Mouse (Mus musculus): Measurements from ENCODE around the gene Bcas1. TPM values are rescaled to one million over a fixed set of nuclear protein-coding genes. Genes with fewer than 3 reads are reported as not detected.

The Bcas1 gene
- total RNA-seq, 2 experiments from 2014 or later: not detected

DNA sequence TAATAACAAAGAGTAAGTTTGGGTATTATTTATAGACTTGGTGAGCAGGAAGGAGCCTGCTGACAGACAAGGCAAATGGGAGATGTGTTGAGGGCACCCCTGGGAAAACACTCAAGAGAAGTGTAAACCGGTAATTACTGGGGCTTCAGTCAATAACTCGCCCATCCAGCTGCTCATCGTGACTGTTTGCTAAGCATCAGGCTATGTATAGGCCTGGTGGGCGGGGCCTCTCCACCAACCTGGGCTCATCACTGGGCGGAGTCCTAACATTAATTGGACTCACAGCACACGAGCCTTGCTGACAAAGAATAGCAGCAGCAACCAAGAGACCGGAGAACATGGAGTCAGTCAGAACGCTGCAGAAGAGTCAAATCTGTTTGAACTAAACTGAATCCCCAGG, 1.3 kb upstream of the Bcas1 start:
- no peak for ATAC-seq (replicated peaks; ENCODE audit: low FRiP score, low TSS enrichment, poor library complexity, severe bottlenecking)

DNA sequence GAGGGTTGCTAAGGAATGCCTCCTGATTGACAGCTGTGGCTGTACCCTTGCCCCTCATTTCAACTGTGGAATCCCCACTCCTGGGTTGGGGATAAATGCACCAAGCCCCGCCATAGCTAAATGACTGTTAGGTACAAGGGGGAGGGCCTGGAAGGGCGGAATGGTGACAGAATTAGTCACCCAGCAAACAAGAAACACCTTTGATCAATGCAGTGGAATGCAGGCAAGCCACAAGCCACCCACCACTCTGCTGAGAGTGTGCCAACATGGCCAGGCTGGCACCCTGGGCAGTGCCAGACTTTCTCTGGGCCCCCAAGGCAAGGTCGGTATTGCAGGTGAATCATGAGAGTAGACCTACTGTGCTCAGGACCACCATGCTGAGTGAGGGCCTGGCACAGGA, 3.5 kb downstream of the Bcas1 start:
- no peak for ATAC-seq (replicated peaks; ENCODE audit: low FRiP score, low TSS enrichment, poor library complexity, severe bottlenecking)

DNA sequence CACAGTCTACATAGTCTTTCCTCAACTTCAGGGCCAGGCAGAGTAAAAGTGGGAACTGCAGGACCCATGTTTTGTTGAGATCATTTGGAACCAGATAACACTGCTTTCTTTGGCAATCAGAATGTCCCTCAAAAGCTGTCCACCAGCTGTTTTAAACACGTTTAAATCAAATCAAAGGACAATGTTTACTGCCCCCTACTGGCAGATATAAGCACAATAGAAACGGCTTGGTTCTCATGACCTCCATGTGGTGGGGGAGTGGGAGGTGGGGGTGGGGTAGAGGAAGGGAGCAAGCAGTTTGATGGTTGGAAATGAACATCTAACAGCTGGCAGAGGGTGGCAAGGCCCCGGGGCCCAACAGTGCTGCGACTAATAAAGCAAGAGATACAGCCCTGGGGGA, 5.7 kb downstream of the Bcas1 start:
- ATAC-seq (replicated peaks; ENCODE audit: low FRiP score, low TSS enrichment, poor library complexity, severe bottlenecking): no peak

- ATAC-seq (replicated peaks; ENCODE audit: low FRiP score, low TSS enrichment, poor library complexity, severe bottlenecking): 0 out of 2 replicates have a peak, but pooled peaks have one; percentile 31
These were observed 8.9 kb downstream of the Bcas1 start for GRCm38 (mm10) chr2:170418748-170419147.

- ATAC-seq (replicated peaks; ENCODE audit: low FRiP score, low TSS enrichment, poor library complexity, severe bottlenecking): no peak
These were observed 16.0 kb downstream of the Bcas1 start for GRCm38 (mm10) chr2:170411490-170412168.

- ATAC-seq (replicated peaks; ENCODE audit: low FRiP score, low TSS enrichment, poor library complexity, severe bottlenecking): no peak
These were observed 16.8 kb downstream of the Bcas1 start for GRCm38 (mm10) chr2:170410677-170411489.

DNA sequence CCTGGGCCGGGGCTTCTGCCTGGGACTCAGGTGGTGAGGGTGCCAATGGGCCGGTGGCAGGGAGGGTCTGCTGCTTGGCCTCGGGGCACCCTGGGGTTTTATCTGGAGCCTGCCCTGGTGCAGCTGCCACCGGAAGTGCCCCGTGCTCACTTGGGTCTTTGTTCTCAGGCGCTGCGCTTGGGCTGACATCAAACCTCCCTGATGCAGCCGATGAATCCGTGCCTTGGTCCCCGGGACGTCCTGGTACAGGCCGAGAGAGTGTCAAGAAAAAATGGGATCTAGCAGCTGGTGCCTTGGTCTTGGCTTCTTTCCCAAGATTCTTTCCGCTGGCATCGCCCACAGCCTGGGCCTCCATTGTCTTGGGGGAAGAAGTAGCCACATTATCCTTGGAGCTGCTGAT, 21.2 kb downstream of the Bcas1 start:
- no peak for ATAC-seq (replicated peaks; ENCODE audit: low FRiP score, low TSS enrichment, poor library complexity, severe bottlenecking)

DNA sequence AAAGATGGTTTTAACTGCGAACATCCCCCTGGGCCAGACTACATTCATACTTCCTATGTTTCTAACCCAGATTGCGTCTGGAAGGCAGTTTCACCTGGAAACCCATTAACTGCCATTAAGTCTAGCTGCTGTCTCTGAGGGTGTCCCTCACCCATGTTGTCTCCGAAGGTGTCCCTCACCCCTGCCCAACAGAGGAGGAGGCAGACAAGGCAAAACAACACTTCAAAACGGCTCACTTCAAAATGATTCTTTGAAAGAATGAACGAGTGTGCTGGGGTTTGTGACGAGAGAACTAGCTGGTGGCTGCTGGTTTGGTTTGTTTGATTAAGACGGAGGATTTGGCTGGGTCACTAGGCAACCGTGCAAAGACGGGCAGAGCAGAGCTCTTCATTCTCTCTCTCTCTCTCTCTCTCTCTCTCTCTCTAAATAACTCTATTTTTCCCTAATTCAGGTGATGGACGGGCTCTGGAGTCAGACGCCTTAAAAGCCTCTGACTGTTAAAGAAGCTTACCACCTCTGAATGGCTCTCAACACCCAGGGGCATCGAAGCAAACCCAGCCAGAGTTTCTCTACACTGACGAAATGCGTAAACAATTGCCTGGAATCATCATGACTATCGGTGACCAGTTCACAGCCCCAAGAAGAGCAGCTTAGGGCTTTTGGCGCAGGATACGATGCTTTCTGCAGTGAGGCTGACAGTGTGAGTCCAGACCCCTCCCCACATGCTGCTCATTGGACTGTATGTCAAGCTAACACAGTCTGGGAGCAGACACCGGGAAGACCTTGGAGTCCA, 22.7 kb downstream of the Bcas1 start:
- no peak for ATAC-seq (replicated peaks; ENCODE audit: low FRiP score, low TSS enrichment, poor library complexity, severe bottlenecking)

GRCm38 (mm10) chr2:170403666-170404385, 23.8 kb downstream of the Bcas1 start:
- ATAC-seq (replicated peaks; ENCODE audit: low FRiP score, low TSS enrichment, poor library complexity, severe bottlenecking): no peak

DNA sequence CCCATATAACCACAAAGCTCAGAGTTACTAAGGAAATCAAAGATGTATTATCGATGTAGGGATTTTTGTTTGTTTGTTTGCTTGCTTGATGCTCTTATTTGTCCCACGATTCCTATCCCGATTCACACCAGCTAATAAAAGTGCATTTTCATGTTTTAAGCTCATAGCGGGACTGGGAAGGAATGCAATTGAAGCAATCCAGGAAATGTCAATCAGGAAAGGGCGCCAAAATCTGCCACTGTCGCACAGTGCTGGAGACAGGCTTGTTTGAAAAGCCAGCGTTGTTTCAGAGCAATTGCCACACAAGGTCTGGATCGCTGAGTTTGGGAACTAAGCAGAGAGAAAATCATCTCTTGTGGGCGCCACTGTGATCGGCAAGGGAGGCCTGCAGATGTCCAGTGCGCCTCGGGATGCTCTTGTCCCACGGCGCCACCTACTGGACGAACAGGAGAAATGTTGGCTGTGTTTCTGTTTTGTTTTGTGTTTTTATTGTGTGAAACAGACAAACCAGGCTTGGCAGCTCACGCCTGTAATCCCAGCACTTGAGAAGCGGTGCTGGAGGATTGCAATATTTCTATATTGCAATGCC, 26.3 kb downstream of the Bcas1 start:
- ATAC-seq (replicated peaks; ENCODE audit: low FRiP score, low TSS enrichment, poor library complexity, severe bottlenecking): peak; percentile 84

DNA sequence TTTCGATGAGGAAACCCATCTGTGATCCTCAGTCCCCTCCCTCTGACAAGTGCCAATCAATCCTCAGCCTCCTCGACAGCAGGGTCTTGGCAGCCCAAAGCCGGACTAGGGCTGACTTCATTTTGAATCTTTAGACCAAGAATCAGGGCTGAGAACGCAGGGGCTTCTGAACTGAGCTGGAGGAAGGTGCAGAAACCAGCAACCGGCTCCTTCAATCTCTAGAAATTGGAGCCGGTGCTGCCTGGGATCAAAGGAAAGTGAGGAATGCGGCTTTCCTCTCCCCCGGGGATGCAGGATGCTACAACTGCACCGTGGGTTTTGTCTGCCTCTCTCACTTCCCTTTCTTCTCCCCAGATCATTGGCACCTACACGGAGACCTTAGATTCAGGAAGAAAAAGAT, 27.0 kb downstream of the Bcas1 start:
- ATAC-seq (replicated peaks; ENCODE audit: low FRiP score, low TSS enrichment, poor library complexity, severe bottlenecking): no peak

DNA sequence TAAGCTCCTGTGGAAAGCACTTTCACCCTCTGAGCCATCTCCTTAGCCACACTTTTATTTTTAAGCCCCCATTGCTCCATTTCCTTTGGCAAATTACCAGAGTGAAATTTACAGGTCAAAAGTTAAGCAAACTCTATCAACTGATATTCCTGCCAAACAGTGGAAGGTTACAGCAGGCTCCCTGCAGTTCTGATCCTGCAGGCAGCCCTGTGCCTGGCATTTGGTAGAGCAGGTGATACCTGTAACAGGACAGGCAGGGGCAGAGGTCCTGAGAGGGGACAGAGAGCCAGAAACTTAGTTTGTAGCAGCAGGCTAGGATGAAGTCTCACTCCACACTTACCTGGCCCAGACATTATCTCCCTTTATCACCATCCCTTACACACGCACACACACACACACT, 35.7 kb downstream of the Bcas1 start:
- ATAC-seq (replicated peaks; ENCODE audit: low FRiP score, low TSS enrichment, poor library complexity, severe bottlenecking): no peak

DNA sequence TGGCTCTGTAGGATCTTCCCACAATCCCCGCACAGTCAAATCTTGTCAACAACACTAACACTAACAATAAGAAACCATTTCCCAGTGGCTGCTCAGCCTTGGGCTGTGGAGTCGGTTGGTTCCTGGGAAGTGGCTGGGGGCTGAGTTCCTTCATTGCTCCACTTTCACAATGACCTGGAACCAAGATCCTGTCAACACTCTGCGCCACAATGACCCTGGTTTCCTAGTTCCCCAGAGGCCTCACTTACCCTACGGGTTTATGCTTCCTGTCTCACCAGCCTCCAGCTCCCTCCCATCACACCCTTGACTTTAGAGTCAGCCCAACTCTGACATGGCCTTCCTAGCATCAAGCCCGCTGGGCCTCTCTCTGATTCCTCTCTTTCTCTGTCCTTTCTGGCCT, 39.3 kb downstream of the Bcas1 start:
- ATAC-seq (replicated peaks; ENCODE audit: low FRiP score, low TSS enrichment, poor library complexity, severe bottlenecking): no peak

DNA sequence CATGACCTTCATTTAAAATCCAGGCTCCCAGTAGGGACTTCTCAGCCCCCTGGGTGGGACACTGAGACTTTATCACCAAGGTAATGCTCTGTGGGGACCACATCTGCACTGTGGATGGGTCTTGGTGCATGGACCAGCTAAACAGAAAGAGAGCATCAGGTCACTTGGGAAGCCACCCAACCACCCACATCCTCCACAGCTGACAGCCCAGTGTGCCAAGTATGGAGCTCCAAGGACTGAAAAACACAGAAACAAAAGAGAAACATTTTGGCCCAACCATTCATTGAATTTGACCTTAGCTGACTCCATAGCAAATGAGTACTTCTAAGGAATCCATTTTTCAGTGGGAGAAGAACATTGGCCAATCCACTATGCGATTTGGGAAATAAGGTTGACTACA, 42.1 kb downstream of the Bcas1 start:
- ATAC-seq (replicated peaks; ENCODE audit: low FRiP score, low TSS enrichment, poor library complexity, severe bottlenecking): no peak

GRCm38 (mm10) chr2:170384770-170385169, 42.9 kb downstream of the Bcas1 start:
- no peak for ATAC-seq (replicated peaks; ENCODE audit: low FRiP score, low TSS enrichment, poor library complexity, severe bottlenecking)

GRCm38 (mm10) chr2:170373391-170373790, 54.3 kb downstream of the Bcas1 start:
- no peak for ATAC-seq (replicated peaks; ENCODE audit: low FRiP score, low TSS enrichment, poor library complexity, severe bottlenecking)

GRCm38 (mm10) chr2:170365676-170366075, 62.0 kb downstream of the Bcas1 start:
- ATAC-seq (replicated peaks; ENCODE audit: low FRiP score, low TSS enrichment, poor library complexity, severe bottlenecking): no peak

- no peak for ATAC-seq (replicated peaks; ENCODE audit: low FRiP score, low TSS enrichment, poor library complexity, severe bottlenecking)
These were observed 62.4 kb downstream of the Bcas1 start for GRCm38 (mm10) chr2:170365271-170365670.

DNA sequence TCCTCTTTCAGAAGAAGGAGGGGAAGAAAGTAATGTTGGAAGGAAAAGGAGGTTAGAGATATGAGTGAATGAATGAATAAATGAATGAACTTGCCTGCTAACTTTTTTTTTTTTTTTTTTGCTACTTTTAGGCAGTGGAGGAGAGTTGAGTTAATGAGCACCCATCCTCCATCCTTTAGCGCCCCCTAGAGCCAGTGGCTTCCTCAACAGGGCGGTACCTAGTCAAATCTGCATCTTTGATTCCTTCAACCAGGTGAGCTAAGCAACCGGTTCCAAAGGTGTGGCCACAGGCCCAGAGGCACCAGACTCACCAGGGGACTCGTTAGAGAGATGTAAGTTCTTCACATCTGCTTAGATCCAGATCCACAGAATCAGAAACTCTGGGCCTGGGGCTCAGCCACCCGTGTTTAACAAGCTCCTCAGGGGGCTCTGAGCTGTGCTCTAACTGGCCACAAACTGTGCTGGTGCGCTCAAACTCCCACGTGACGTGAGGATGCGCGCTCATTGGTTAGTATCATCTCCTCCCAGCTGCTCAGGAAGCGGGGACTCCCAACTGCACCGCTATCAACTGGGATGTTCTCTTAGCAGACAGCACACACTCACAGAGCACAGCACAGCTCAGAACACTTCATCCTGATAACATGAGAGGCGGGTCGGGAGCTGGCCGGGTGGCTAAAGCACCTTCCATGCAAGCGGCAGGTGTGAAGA, 70.8 kb downstream of the Bcas1 start:
- no peak for ATAC-seq (replicated peaks; ENCODE audit: low FRiP score, low TSS enrichment, poor library complexity, severe bottlenecking)

All from megakaryocyte-erythroid progenitor cell, adult 5-6 weeks (primary cell).